Mouse (Mus musculus) hindbrain, embryonic 15.5 days (tissue): ENCODE measurements at regions not wholly inside any gene's neighbourhood (a gene's known extent, or its start where the extent isn't known, plus 50 kb on each side); places are given as distances from the start of the nearest gene placed in this dataset.

Experiments used
- ATAC-seq: fragments of 200-750 bp; cut with Nextera tagmentation; 2 replicates; pipeline ENCODE4 v1.8.0; 2017; ENCODE audit warnings: low read depth, moderate number of reproducible peaks, moderate TSS enrichment; ENCODE audit not compliant: low FRiP score
- H3K27ac ChIP-seq: fragments of 300-500 bp; sonication (generic); replicated peaks from 2 replicates; pipeline ENCODE4 v1.5.1; 2015; ENCODE audit warnings: mild to moderate bottlenecking, inconsistent platforms
- H3K27me3 ChIP-seq: fragments of 300-500 bp; sonication (generic); 2 replicates; pipeline ENCODE4 v1.6.1; 2015; ENCODE audit warnings: control low read depth, inconsistent platforms
- H3K36me3 ChIP-seq: fragments of 300-500 bp; sonication (generic); 2 replicates; pipeline ENCODE4 v1.6.1; 2015; ENCODE audit warnings: control low read depth, inconsistent platforms
- H3K4me1 ChIP-seq: fragments of 300-500 bp; sonication (generic); replicated peaks from 2 replicates; pipeline ENCODE4 v1.6.1; 2015; ENCODE audit warnings: control low read depth, inconsistent platforms
- H3K4me2 ChIP-seq: fragments of 300-500 bp; sonication (generic); 2 replicates; pipeline ENCODE4 v1.6.1; 2015; ENCODE audit warnings: moderate library complexity, mild to moderate bottlenecking, inconsistent platforms
- H3K4me3 ChIP-seq: fragments of 300-500 bp; sonication (generic); 2 replicates; pipeline ENCODE4 v1.5.1; 2015; ENCODE audit warnings: mild to moderate bottlenecking, inconsistent platforms
- H3K9ac ChIP-seq: fragments of 300-500 bp; sonication (generic); 2 replicates; pipeline ENCODE4 v1.6.1; 2015; ENCODE audit warnings: inconsistent platforms
- H3K9me3 ChIP-seq: fragments of 300-500 bp; sonication (generic); 2 replicates; pipeline ENCODE4 v1.6.1; 2016; ENCODE audit warnings: control low read depth, inconsistent platforms
- WGBS: fragments of 180-500 bp; shearing (Covaris S2); methylation state at CpG from one replicate; pipeline ENCODE4 v1.1.7; 2015; 5-methylcytosine and 5-hydroxymethylcytosine counted together

DNA sequence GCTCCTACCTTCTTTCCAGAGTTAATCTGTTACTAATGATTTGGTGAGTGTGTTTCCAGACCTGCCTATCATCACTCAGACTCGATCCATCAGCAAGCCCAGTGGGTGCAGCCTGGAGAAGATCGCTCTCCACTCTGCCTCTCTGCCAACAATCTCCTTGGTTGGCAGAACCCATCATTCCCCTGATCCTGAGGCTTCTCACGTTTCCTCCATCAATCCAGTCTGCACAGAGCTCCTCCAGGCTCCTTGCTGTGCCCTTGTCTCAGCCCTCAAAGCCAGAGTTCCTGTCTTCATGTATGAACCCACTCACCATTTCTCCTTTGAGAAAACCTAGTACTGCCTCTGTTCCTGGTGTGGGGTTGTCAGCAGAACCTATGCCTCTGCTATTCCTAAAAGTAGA, 155.5 kb downstream of the Thbs2 start:
- Histone ChIP-seq H3K36me3 (no peaks in the 10 kb centered on the region), H3K4me3 (no peak overlapping the region), H3K9ac (no peak overlapping the region), H3K27ac (no peak overlapping the region), H3K4me1 (no peaks in the 10 kb centered on the region), H3K9me3 (no peaks in the 10 kb centered on the region), H3K27me3 (no peaks in the 10 kb centered on the region), H3K4me2 (no peak overlapping the region)
- no peak for ATAC-seq
- 70% methylated on average over 3 of the region's 3 CpGs for WGBS

DNA sequence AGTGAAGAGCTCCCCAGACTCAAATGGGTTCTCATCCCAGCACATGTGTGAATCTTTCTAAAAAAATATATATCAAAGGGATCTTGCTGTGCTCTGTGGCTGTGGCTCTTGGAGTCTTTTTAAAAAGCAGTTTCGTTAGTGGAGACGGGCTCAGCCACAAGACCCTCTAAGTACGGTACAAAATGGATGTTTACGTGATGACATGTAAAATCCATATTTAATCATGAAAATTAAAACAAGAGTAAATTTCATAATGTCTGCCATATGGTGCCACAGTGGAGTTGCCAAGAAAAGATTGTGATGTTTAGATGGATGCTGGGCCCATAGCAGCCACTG, 161.1 kb downstream of the Thbs2 start:
- H3K27ac ChIP-seq, result no peak overlapping the region
- 87% methylated on average over 4 of the region's 4 CpGs for WGBS
- no peak overlapping the region for H3K4me2 ChIP-seq
- no peak for ATAC-seq
- no peaks in the 10 kb centered on the region for H3K36me3 ChIP-seq
- no peaks in the 10 kb centered on the region for H3K9me3 ChIP-seq
- H3K27me3 ChIP-seq, result no peaks in the 10 kb centered on the region
- H3K4me3 ChIP-seq, result no peak overlapping the region
- H3K9ac ChIP-seq, result no peak overlapping the region
- no peaks in the 10 kb centered on the region for H3K4me1 ChIP-seq

DNA sequence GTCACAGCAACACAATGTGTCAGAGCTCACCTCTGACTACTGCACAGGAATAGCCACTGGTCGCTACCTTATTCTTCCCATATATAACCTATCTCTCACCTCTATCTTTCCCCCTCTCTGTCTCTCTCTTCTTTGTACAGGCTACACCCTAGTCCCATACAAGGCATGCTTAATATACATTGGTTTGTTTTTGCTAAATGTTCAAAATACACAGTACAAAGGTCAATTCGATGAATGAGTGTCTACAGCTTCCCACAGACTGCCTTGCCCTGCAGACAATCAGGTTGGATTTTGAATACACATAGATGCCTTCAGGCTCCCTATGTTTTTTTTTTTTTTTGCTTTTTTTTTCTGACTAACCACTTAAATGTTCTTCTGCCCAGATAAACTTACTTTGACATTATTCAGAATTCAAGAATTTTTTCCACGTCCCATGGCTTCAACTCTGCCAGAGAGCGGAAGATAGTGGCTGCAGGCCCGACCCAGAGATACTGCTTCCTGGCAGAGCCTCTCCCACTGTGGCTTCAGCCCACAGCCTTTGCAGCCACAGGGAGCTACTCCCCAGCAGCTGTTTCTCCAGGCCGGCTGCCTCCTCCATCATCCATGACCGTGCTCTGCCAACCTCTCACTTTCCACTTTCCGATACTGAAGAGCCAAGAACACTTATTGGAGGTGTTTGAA, 161.6 kb downstream of the Thbs2 start:
- Histone ChIP-seq H3K4me3 (no peak overlapping the region), H3K4me2 (no peak overlapping the region), H3K27ac (no peak overlapping the region), H3K27me3 (no peaks in the 10 kb centered on the region), H3K9ac (no peak overlapping the region), H3K9me3 (no peaks in the 10 kb centered on the region), H3K4me1 (no peaks in the 10 kb centered on the region), H3K36me3 (no peaks in the 10 kb centered on the region)
- ATAC-seq, result no peak
- 82% methylated on average over 8 of the region's 8 CpGs for WGBS

- Histone ChIP-seq H3K4me3 (no peak overlapping the region), H3K27me3 (no peaks in the 10 kb centered on the region), H3K9me3 (no peaks in the 10 kb centered on the region), H3K9ac (no peak overlapping the region), H3K27ac (no peak overlapping the region), H3K4me1 (no peaks in the 10 kb centered on the region), H3K36me3 (no peaks in the 10 kb centered on the region), H3K4me2 (no peak overlapping the region)
- 97% methylated on average over 3 of the region's 3 CpGs for WGBS
- ATAC-seq, result no peak
These were observed 162.2 kb downstream of the Thbs2 start for GRCm38 (mm10) chr17:14531796-14532195.

GRCm38 (mm10) chr17:14527691-14528090, 166.3 kb downstream of the Thbs2 start:
- 89% methylated on average over 2 of the region's 2 CpGs for WGBS
- Histone ChIP-seq H3K4me2 (no peak overlapping the region), H3K4me3 (no peak overlapping the region), H3K36me3 (no peaks in the 10 kb centered on the region), H3K27ac (no peak overlapping the region), H3K9me3 (no peaks in the 10 kb centered on the region), H3K4me1 (no peaks in the 10 kb centered on the region), H3K27me3 (no peaks in the 10 kb centered on the region), H3K9ac (no peak overlapping the region)
- ATAC-seq, result no peak

DNA sequence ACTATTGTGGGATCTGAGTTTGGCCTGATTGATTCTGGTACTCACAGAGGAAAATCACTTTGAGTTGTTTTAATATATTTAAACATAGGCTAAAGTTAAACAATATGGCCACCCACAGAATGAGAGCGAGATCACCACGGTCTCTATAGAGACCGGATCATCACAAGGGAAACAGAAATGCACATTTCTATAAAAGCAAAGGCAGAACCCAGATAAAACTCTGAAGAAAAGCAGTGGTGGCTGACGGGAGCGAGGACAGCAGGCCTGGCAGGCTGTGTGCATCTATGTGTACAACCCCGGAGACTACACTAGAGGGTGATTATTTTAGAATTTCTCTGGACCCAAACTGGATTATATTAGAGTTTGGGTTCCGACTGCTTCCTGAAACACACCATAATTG, 168.8 kb downstream of the Thbs2 start:
- Histone ChIP-seq H3K4me3 (no peak overlapping the region), H3K36me3 (no peaks in the 10 kb centered on the region), H3K9ac (no peak overlapping the region), H3K4me1 (no peaks in the 10 kb centered on the region), H3K4me2 (no peak overlapping the region), H3K27ac (no peak overlapping the region), H3K27me3 (no peaks in the 10 kb centered on the region), H3K9me3 (no peaks in the 10 kb centered on the region)
- 87% methylated on average over 7 of the region's 7 CpGs for WGBS
- ATAC-seq, result no peak

DNA sequence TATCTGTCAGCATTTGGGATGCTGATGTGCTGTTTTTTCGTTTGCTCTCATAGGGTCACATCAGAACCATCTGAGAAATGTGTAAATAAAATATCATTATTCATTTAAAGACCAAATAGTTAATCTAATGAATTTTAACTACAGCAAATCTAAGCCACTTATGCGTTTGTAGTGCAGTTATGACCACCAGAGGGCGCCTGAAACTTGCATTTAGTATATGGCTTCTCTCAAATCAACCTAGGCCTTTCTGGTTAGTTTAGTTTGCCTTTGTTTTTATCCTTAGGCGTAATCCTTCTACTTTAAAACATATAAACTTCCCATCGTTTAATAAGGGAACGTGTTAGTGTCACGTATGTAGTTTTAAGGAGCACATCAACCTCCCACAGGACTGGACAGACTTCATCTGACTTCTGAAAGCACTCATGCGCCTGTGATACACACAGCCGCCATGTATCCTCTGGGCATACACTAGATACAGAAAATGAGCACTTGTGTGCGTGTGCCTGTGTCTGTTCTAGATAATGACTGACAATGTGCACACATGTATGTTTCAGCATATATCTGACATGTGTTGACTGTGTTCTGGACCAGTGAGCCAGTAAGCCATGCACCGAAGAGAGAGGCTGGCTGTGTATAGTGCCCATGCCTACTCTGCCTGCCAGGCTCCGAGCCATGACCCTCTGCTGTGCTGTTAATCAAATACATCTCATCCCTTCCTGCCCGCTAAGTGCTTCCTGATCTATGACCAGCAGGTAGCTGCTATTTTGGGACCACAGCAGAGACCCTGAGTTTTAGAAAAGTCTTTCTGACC, 169.4 kb downstream of the Thbs2 start:
- Histone ChIP-seq H3K9me3 (no peaks in the 10 kb centered on the region), H3K27ac (no peak overlapping the region), H3K27me3 (no peaks in the 10 kb centered on the region), H3K4me2 (no peak overlapping the region), H3K4me3 (no peak overlapping the region), H3K9ac (no peak overlapping the region), H3K4me1 (no peaks in the 10 kb centered on the region), H3K36me3 (no peaks in the 10 kb centered on the region)
- ATAC-seq, result peak; percentile 47; the same call in 1 of the 2 replicates
- 48% methylated on average over 13 of the region's 13 CpGs for WGBS

GRCm38 (mm10) chr17:14522011-14522410, 172.0 kb downstream of the Thbs2 start:
- no peak overlapping the region for H3K9ac ChIP-seq
- H3K36me3 ChIP-seq, result no peaks in the 10 kb centered on the region
- 70% methylated on average over 2 of the region's 2 CpGs for WGBS
- H3K4me2 ChIP-seq, result no peak overlapping the region
- no peak for ATAC-seq
- H3K4me3 ChIP-seq, result no peak overlapping the region
- no peaks in the 10 kb centered on the region for H3K27me3 ChIP-seq
- no peaks in the 10 kb centered on the region for H3K9me3 ChIP-seq
- no peaks in the 10 kb centered on the region for H3K4me1 ChIP-seq
- H3K27ac ChIP-seq, result no peak overlapping the region

DNA sequence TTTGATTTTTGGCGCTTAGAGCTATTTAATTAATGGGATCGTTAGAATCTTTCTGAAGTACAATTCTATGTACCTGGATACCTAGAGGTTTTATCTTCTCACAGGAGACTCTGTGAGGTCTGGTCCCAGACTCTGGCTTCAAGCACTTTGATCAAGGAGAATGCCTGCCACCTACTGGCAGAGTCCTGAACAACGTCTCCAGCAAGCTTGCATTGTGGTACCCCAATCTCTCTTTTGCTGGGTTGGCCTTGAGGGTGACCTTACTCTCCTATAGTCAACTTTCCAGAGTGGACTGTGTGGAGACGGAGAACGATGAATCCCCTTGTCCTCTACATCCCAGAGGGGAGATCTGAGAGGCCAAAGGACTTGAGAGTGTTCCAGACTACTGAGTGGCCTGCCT, 173.5 kb downstream of the Thbs2 start:
- Histone ChIP-seq H3K27ac (no peak overlapping the region), H3K4me2 (no peak overlapping the region), H3K27me3 (no peaks in the 10 kb centered on the region), H3K4me3 (no peak overlapping the region), H3K9ac (no peak overlapping the region), H3K4me1 (no peaks in the 10 kb centered on the region), H3K9me3 (no peaks in the 10 kb centered on the region), H3K36me3 (no peaks in the 10 kb centered on the region)
- 0 out of 2 replicates have a peak, but pooled peaks have one; percentile 36 for ATAC-seq
- WGBS, result 20% methylated on average over 5 of the region's 5 CpGs

DNA sequence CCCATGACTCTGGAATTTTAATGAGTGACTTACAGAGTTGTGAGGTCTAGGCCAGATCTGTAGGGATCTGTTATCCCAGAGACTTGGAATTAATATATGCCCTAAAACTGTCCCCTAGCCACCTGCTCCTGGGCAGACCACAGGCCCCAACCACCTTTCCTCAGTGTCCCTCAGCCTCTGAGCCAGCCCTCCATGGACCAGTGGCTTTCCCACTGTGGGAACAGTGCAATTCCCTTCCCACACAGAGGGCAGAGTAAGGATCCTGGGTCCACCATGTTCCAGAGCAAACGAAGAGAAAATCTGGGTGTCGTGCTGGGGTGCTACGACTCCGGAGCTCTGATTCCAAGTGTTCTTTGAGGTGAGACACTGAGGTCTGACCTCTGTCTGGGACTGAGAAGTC, 174.7 kb downstream of the Thbs2 start:
- no peak overlapping the region for H3K27ac ChIP-seq
- H3K4me3 ChIP-seq, result no peak overlapping the region
- no peaks in the 10 kb centered on the region for H3K27me3 ChIP-seq
- H3K36me3 ChIP-seq, result no peaks in the 10 kb centered on the region
- no peak overlapping the region for H3K9ac ChIP-seq
- no peaks in the 10 kb centered on the region for H3K4me1 ChIP-seq
- WGBS, result 85% methylated on average over 4 of the region's 4 CpGs
- H3K4me2 ChIP-seq, result no peak overlapping the region
- ATAC-seq, result no peak
- H3K9me3 ChIP-seq, result no peaks in the 10 kb centered on the region

GRCm38 (mm10) chr17:14518216-14518615, 175.8 kb downstream of the Thbs2 start:
- H3K36me3 ChIP-seq, result no peaks in the 10 kb centered on the region
- 83% methylated on average over 12 of the region's 12 CpGs for WGBS
- no peak overlapping the region for H3K4me3 ChIP-seq
- no peak overlapping the region for H3K27ac ChIP-seq
- no peak overlapping the region for H3K9ac ChIP-seq
- H3K27me3 ChIP-seq, result no peaks in the 10 kb centered on the region
- H3K9me3 ChIP-seq, result no peaks in the 10 kb centered on the region
- ATAC-seq, result no peak
- no peak overlapping the region for H3K4me2 ChIP-seq
- no peaks in the 10 kb centered on the region for H3K4me1 ChIP-seq

GRCm38 (mm10) chr17:14517368-14517767, 176.7 kb downstream of the Thbs2 start:
- no peaks in the 10 kb centered on the region for H3K4me1 ChIP-seq
- ATAC-seq, result peak; percentile 19; the same call in 1 of the 2 replicates
- H3K36me3 ChIP-seq, result no peaks in the 10 kb centered on the region
- 62% methylated on average over 5 of the region's 5 CpGs for WGBS
- no peaks in the 10 kb centered on the region for H3K27me3 ChIP-seq
- no peak overlapping the region for H3K27ac ChIP-seq
- no peaks in the 10 kb centered on the region for H3K9me3 ChIP-seq
- H3K9ac ChIP-seq, result no peak overlapping the region
- no peak overlapping the region for H3K4me3 ChIP-seq
- no peak overlapping the region for H3K4me2 ChIP-seq
